Mouse (Mus musculus): ENCODE data around the gene Cd70. TPM values are rescaled to one million over a fixed set of nuclear protein-coding genes. Genes with fewer than 3 reads are reported as not detected.

The Cd70 gene
- polyA plus RNA-seq, 1 experiment: 0.13 TPM

DNA sequence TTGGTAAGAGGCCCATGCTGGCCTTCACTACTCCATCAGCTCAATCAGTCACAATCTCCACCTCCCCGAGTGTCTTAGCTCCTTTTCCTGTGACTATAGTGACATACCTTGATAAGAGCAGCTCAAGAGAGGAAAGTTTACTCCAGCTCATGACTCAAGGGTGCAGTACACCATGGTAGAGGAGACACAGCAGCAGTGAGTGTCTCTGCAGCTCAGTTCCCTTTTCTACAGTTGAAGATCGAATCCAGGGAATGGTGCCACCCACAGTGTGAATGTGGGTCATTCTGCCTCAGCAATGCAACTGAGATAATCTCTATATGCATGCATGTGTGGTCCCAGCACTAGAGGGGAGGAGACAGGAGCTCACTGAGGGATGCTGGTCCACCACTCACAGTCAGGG, 36.1 kb upstream of the Cd70 start:
- Histone ChIP-seq H3K4me3 (ENCODE audit: insufficient read depth, low read depth, low read length) (no peak overlapping the region), H3K27ac (ENCODE audit: insufficient read depth, low read depth, low read length) (no peak overlapping the region), H3K36me3 (ENCODE audit: control insufficient read depth, insufficient read depth, low read length) (no peaks in the 10 kb centered on the region), H3K4me1 (ENCODE audit: control insufficient read depth, insufficient read depth, low read length) (no peaks in the 10 kb centered on the region), H3K27me3 (replicated peaks; ENCODE audit: control insufficient read depth, insufficient read depth, low read length) (no peaks in the 10 kb centered on the region)
- WGBS: 65% methylated on average over 2 of the region's 2 CpGs
- TF ChIP-seq POLR2A (IDR thresholded peaks at IDR 0.05; ENCODE audit: low read depth, low read length): no peak
- no peak for TF ChIP-seq CTCF (conservative IDR thresholded peaks at IDR 0.05; ENCODE audit: insufficient read depth, insufficient read length, low read depth, low read length)
- DNase-seq: no peak

GRCm38 (mm10) chr17:57182871-57183270, 33.3 kb upstream of the Cd70 start:
- 53% methylated on average over 3 of the region's 3 CpGs for WGBS
- Histone ChIP-seq H3K27me3 (replicated peaks; ENCODE audit: control insufficient read depth, insufficient read depth, low read length) (no peaks in the 10 kb centered on the region), H3K36me3 (ENCODE audit: control insufficient read depth, insufficient read depth, low read length) (no peaks in the 10 kb centered on the region), H3K27ac (ENCODE audit: insufficient read depth, low read depth, low read length) (no peak overlapping the region), H3K4me1 (ENCODE audit: control insufficient read depth, insufficient read depth, low read length) (no peaks in the 10 kb centered on the region), H3K4me3 (ENCODE audit: insufficient read depth, low read depth, low read length) (no peak overlapping the region)
- no peak for DNase-seq
- TF ChIP-seq POLR2A (IDR thresholded peaks at IDR 0.05; ENCODE audit: low read depth, low read length) (no peak), CTCF (conservative IDR thresholded peaks at IDR 0.05; ENCODE audit: insufficient read depth, insufficient read length, low read depth, low read length) (no peak)

DNA sequence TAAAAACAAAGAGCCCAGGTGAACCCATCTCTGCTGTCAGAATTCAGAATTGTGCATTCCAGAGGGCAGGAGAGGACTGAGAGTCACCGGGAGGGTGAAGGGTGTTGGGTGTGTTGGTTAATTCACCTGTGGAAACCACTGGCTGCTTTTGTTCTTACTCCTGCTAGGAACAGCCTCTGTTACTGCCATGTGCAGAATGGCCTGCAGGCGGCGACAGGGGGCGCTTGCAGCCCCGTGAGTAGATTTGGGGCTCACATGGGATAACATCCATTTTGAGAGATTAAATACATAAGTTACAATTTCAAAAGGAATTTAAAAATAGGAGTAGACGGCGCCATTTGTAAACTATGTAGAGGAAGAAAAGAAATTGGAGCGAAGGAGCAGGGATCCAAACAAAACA, 30.8 kb upstream of the Cd70 start:
- peak; percentile 62 for TF ChIP-seq CTCF (conservative IDR thresholded peaks at IDR 0.05; ENCODE audit: insufficient read depth, insufficient read length, low read depth, low read length)
- no peak for TF ChIP-seq POLR2A (IDR thresholded peaks at IDR 0.05; ENCODE audit: low read depth, low read length)
- Histone ChIP-seq H3K4me1 (ENCODE audit: control insufficient read depth, insufficient read depth, low read length) (no peaks in the 10 kb centered on the region), H3K27me3 (replicated peaks; ENCODE audit: control insufficient read depth, insufficient read depth, low read length) (no peaks in the 10 kb centered on the region), H3K36me3 (ENCODE audit: control insufficient read depth, insufficient read depth, low read length) (no peaks in the 10 kb centered on the region), H3K4me3 (ENCODE audit: insufficient read depth, low read depth, low read length) (no peak overlapping the region), H3K27ac (ENCODE audit: insufficient read depth, low read depth, low read length) (no peak overlapping the region)
- 38% methylated on average over 8 of the region's 8 CpGs for WGBS
- DNase-seq: peak; percentile 18

DNA sequence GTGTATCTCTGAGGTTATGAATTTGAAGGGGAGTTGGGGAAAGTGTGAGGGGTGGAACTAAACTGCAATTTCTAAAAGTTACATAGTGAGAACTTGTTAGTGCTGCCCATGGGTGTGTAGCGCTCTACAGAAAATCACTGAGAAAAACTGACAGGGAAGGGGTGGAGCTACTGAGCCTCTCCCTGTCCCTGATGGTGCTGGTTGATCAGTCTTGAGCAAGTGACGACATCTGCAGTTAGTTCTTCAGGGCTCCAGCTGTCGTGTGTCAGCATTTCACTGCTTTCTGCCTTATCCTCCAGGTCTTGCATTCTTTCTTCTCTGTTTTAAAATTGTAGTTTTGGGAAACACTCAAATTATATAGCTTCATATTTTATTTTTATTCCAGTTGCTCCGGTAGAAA, 23.8 kb upstream of the Cd70 start:
- WGBS: 64% methylated on average over 4 of the region's 4 CpGs
- no peak for TF ChIP-seq CTCF (conservative IDR thresholded peaks at IDR 0.05; ENCODE audit: insufficient read depth, insufficient read length, low read depth, low read length)
- TF ChIP-seq POLR2A (IDR thresholded peaks at IDR 0.05; ENCODE audit: low read depth, low read length): no peak
- DNase-seq: no peak
- no peaks in the 10 kb centered on the region for H3K36me3 ChIP-seq (ENCODE audit: control insufficient read depth, insufficient read depth, low read length)
- no peak overlapping the region for H3K27ac ChIP-seq (ENCODE audit: insufficient read depth, low read depth, low read length)
- no peaks in the 10 kb centered on the region for H3K27me3 ChIP-seq (replicated peaks; ENCODE audit: control insufficient read depth, insufficient read depth, low read length)
- H3K4me3 ChIP-seq (ENCODE audit: insufficient read depth, low read depth, low read length): no peak overlapping the region
- no peaks in the 10 kb centered on the region for H3K4me1 ChIP-seq (ENCODE audit: control insufficient read depth, insufficient read depth, low read length)

DNA sequence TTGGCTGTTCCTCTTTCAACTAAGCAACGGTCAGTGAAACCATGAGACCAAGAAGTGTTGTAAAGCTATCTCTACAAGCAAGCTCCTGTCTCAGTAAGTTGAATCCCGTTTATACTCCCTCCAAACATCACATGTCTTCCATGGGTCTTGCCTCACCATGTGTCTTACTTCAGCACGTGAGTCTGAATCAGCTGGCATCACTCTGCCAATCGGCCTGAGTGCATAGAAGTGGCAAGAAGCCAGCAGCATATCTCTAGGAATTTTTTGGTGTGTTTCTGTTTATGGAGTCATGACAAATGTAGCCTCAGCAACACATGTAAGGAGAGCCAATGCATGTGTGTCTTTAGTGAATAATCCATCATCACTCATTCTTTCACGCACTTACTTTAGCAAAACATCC, 22.8 kb upstream of the Cd70 start:
- WGBS: 69% methylated on average over 5 of the region's 5 CpGs
- H3K27ac ChIP-seq (ENCODE audit: insufficient read depth, low read depth, low read length): no peak overlapping the region
- no peak overlapping the region for H3K4me3 ChIP-seq (ENCODE audit: insufficient read depth, low read depth, low read length)
- H3K27me3 ChIP-seq (replicated peaks; ENCODE audit: control insufficient read depth, insufficient read depth, low read length): no peaks in the 10 kb centered on the region
- no peaks in the 10 kb centered on the region for H3K36me3 ChIP-seq (ENCODE audit: control insufficient read depth, insufficient read depth, low read length)
- TF ChIP-seq POLR2A (IDR thresholded peaks at IDR 0.05; ENCODE audit: low read depth, low read length): no peak
- no peak for TF ChIP-seq CTCF (conservative IDR thresholded peaks at IDR 0.05; ENCODE audit: insufficient read depth, insufficient read length, low read depth, low read length)
- H3K4me1 ChIP-seq (ENCODE audit: control insufficient read depth, insufficient read depth, low read length): no peaks in the 10 kb centered on the region
- DNase-seq: no peak

GRCm38 (mm10) chr17:57170616-57171260, 21.2 kb upstream of the Cd70 start:
- H3K36me3 ChIP-seq (ENCODE audit: control insufficient read depth, insufficient read depth, low read length): no peaks in the 10 kb centered on the region
- no peaks in the 10 kb centered on the region for H3K27me3 ChIP-seq (replicated peaks; ENCODE audit: control insufficient read depth, insufficient read depth, low read length)
- H3K27ac ChIP-seq (ENCODE audit: insufficient read depth, low read depth, low read length): no peak overlapping the region
- 51% methylated on average over 5 of the region's 5 CpGs for WGBS
- no peak for DNase-seq
- TF ChIP-seq POLR2A (IDR thresholded peaks at IDR 0.05; ENCODE audit: low read depth, low read length): no peak
- TF ChIP-seq CTCF (conservative IDR thresholded peaks at IDR 0.05; ENCODE audit: insufficient read depth, insufficient read length, low read depth, low read length): no peak
- no peaks in the 10 kb centered on the region for H3K4me1 ChIP-seq (ENCODE audit: control insufficient read depth, insufficient read depth, low read length)
- no peak overlapping the region for H3K4me3 ChIP-seq (ENCODE audit: insufficient read depth, low read depth, low read length)

DNA sequence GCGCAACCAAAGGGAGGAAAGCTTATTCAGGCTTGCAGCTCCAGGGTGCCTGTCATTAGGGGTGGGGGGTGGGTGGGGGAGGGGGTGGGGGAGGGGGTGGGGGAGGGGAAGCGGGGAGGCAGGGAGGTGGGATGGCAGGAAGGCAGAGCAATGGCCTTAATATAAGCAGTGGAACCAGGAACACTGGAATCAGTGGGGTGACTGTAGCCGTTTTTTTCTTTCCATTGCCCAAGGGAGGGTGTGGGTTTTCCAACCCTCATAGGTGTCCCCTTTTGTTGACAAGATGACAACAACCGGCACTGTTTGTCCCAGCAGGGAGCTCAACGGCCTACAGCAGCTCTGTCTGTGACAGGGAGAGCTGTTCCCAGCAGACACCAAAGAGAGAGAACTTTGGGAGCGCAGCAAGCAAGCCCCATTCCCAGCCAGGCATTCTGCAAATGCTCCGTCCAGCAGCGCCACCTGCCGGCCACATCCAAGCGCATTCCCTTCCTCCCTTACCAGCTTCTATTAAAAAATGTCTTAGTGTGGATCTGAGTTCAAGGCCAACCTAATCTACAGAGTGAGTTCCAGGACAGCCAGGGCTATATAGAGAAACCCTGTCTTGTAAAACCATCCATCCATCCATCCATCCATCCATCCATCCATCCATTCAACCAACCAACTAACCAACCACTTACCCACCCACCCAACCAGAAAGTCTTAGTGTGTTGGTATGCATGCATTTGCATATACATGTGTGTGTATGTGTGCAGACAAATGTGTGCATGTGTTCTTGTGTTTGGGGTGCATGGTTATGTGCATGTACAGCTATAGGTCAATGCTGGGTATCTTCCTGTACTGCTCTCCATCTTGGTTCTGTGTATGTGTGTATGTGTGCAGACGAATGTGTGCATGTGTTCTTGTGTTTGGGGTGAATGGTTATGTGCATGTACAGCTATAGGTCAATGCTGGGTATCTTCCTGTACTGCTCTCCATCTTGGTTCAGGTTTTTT, 17.5 kb upstream of the Cd70 start:
- H3K27me3 ChIP-seq (replicated peaks; ENCODE audit: control insufficient read depth, insufficient read depth, low read length): no peaks in the 10 kb centered on the region
- 17% methylated on average over 11 of the region's 11 CpGs for WGBS
- H3K4me1 ChIP-seq (ENCODE audit: control insufficient read depth, insufficient read depth, low read length): no peaks in the 10 kb centered on the region
- no peaks in the 10 kb centered on the region for H3K36me3 ChIP-seq (ENCODE audit: control insufficient read depth, insufficient read depth, low read length)
- peak; percentile 86 for DNase-seq
- no peak overlapping the region for H3K4me3 ChIP-seq (ENCODE audit: insufficient read depth, low read depth, low read length)
- no peak overlapping the region for H3K27ac ChIP-seq (ENCODE audit: insufficient read depth, low read depth, low read length)
- no peak for TF ChIP-seq POLR2A (IDR thresholded peaks at IDR 0.05; ENCODE audit: low read depth, low read length)
- TF ChIP-seq CTCF (conservative IDR thresholded peaks at IDR 0.05; ENCODE audit: insufficient read depth, insufficient read length, low read depth, low read length): peak; percentile 89

Data from kidney, adult 2 months (tissue).